Mouse (Mus musculus) lung, embryonic 16.5 days (tissue): ENCODE measurements around the gene 1700123L14Rik. TPM values are rescaled to one million over a fixed set of nuclear protein-coding genes. Genes with fewer than 3 reads are reported as not detected.
"Not testable (repeated sequence)": the region's sequence is repeated elsewhere in the genome, so short reads cannot be mapped to it uniquely, and the experiment has no call there.

Experiments used
- ATAC-seq: fragments of 200-750 bp; cut with Nextera tagmentation; 2 replicates; pipeline ENCODE4 v1.8.0; 2017; ENCODE audit warnings: low read depth, mild to moderate bottlenecking, moderate library complexity
- H3K27ac ChIP-seq: fragments of 300-500 bp; sonication (generic); 2 replicates; pipeline ENCODE4 v1.5.1; 2014; ENCODE audit warnings: mild to moderate bottlenecking, control low read depth, low read length
- H3K27me3 ChIP-seq: fragments of 300-500 bp; sonication (generic); 2 replicates; pipeline ENCODE4 v1.6.1; 2014; ENCODE audit warnings: low read depth, low read length, mixed read lengths; ENCODE audit not compliant: control insufficient read depth, insufficient read depth
- H3K36me3 ChIP-seq: fragments of 300-500 bp; sonication (generic); 2 replicates; pipeline ENCODE4 v1.6.1; 2014; ENCODE audit warnings: low read length; ENCODE audit not compliant: control insufficient read depth, insufficient read depth
- H3K4me1 ChIP-seq: fragments of 300-500 bp; sonication (generic); replicated peaks from 2 replicates; pipeline ENCODE4 v1.6.1; 2014; ENCODE audit warnings: low read length, mixed read lengths; ENCODE audit not compliant: control insufficient read depth, insufficient read depth
- H3K4me2 ChIP-seq: fragments of 300-500 bp; sonication (generic); 2 replicates; pipeline ENCODE4 v1.6.1; 2014; ENCODE audit warnings: low read depth, low read length, control low read depth
- H3K4me3 ChIP-seq: fragments of 300-500 bp; sonication (generic); 2 replicates; pipeline ENCODE4 v1.5.1; 2014; ENCODE audit warnings: mild to moderate bottlenecking, low read length, control low read depth
- H3K9ac ChIP-seq: fragments of 300-500 bp; sonication (generic); 2 replicates; pipeline ENCODE4 v1.6.1; 2014; ENCODE audit warnings: low read length, control low read depth
- H3K9me3 ChIP-seq: fragments of 300-500 bp; sonication (generic); 2 replicates; pipeline ENCODE4 v1.6.1; 2016; ENCODE audit warnings: low read length; ENCODE audit not compliant: control insufficient read depth
- WGBS: fragments of 180-500 bp; shearing (Covaris S2); extraction: QIAGEN DNeasy Blood & Tissue Kit; methylation state at CpG from one replicate; pipeline ENCODE4 v1.1.7; 2014; 5-methylcytosine and 5-hydroxymethylcytosine counted together
- polyA plus RNA-seq: library from polyadenylated mRNA; unstranded; fragments of >200 nt; fragmentation: Nextera tagmentation; extraction: Ambion mirVana; gene quantifications from 2 replicates; pipeline ENCODE4 v1.2.1, GENCODE M21; 2015

Gene 1700123L14Rik
- not detected in 2 replicates for polyA plus RNA-seq

GRCm38 (mm10) chr6:96165818-96166379 is at the start of gene 1700123L14Rik:
Gene 1700123L14Rik, minus strand, starts transcription at chr6:96166243.
- H3K36me3 ChIP-seq = no peaks in the 10 kb centered on the region
- no peak within 1 kb of the TSS for H3K4me3 ChIP-seq
- WGBS = 73% methylated on average over 18 of the region's 18 CpGs
- H3K4me2 ChIP-seq = no peak within 1 kb of the TSS
- H3K4me1 ChIP-seq = no peaks in the 10 kb centered on the region
- no peaks in the 10 kb centered on the region for H3K9me3 ChIP-seq
- no peak for ATAC-seq
- H3K27me3 ChIP-seq = no peaks in the 10 kb centered on the region
- H3K27ac ChIP-seq = no peak within 1 kb of the TSS
- H3K9ac ChIP-seq = no peak within 1 kb of the TSS

GRCm38 (mm10) chr6:96205395-96205794 is 39.4 kb upstream of the 1700123L14Rik start:
- no peaks in the 10 kb centered on the region for H3K4me1 ChIP-seq
- H3K9ac ChIP-seq = no peak overlapping the region
- no peaks in the 10 kb centered on the region for H3K36me3 ChIP-seq
- no peaks in the 10 kb centered on the region for H3K9me3 ChIP-seq
- no peak overlapping the region for H3K4me3 ChIP-seq
- no peaks in the 10 kb centered on the region for H3K27me3 ChIP-seq
- H3K27ac ChIP-seq = no peak overlapping the region
- 98% methylated on average over 2 of the region's 2 CpGs for WGBS
- ATAC-seq = no peak
- H3K4me2 ChIP-seq = no peak overlapping the region

GRCm38 (mm10) chr6:96198991-96199390 is 32.9 kb upstream of the 1700123L14Rik start:
- not testable (repeated sequence) for ATAC-seq, H3K9me3 ChIP-seq, H3K27me3 ChIP-seq, H3K4me1 ChIP-seq, H3K36me3 ChIP-seq, H3K9ac ChIP-seq, H3K4me3 ChIP-seq, H3K27ac ChIP-seq, H3K4me2 ChIP-seq
- 81% methylated on average over 2 of the region's 2 CpGs for WGBS

GRCm38 (mm10) chr6:96186517-96186916 is 20.5 kb upstream of the 1700123L14Rik start:
- Histone ChIP-seq H3K27ac (no peak overlapping the region), H3K36me3 (no peaks in the 10 kb centered on the region), H3K9me3 (no peaks in the 10 kb centered on the region), H3K27me3 (no peaks in the 10 kb centered on the region), H3K9ac (no peak overlapping the region), H3K4me3 (no peak overlapping the region), H3K4me2 (no peak overlapping the region), H3K4me1 (no peaks in the 10 kb centered on the region)
- no peak for ATAC-seq
- WGBS = 68% methylated on average over 2 of the region's 2 CpGs

GRCm38 (mm10) chr6:96183392-96183791 is 17.3 kb upstream of the 1700123L14Rik start:
- ATAC-seq = no peak
- H3K9me3 ChIP-seq = no peaks in the 10 kb centered on the region
- no peak overlapping the region for H3K9ac ChIP-seq
- no peaks in the 10 kb centered on the region for H3K4me1 ChIP-seq
- no peaks in the 10 kb centered on the region for H3K36me3 ChIP-seq
- H3K4me2 ChIP-seq = no peak overlapping the region
- no peaks in the 10 kb centered on the region for H3K27me3 ChIP-seq
- H3K27ac ChIP-seq = no peak overlapping the region
- 65% methylated on average over 4 of the region's 4 CpGs for WGBS
- H3K4me3 ChIP-seq = no peak overlapping the region

GRCm38 (mm10) chr6:96178530-96178929 is 12.5 kb upstream of the 1700123L14Rik start:
- Histone ChIP-seq H3K27me3 (no peaks in the 10 kb centered on the region), H3K9ac (no peak overlapping the region), H3K4me2 (no peak overlapping the region), H3K36me3 (no peaks in the 10 kb centered on the region), H3K27ac (no peak overlapping the region), H3K4me1 (no peaks in the 10 kb centered on the region), H3K9me3 (no peaks in the 10 kb centered on the region), H3K4me3 (no peak overlapping the region)
- ATAC-seq = no peak

- no peaks in the 10 kb centered on the region for H3K36me3 ChIP-seq
- no peaks in the 10 kb centered on the region for H3K9me3 ChIP-seq
- no peaks in the 10 kb centered on the region for H3K27me3 ChIP-seq
- H3K27ac ChIP-seq = no peak overlapping the region
- no peak overlapping the region for H3K9ac ChIP-seq
- no peak overlapping the region for H3K4me3 ChIP-seq
- H3K4me1 ChIP-seq = no peaks in the 10 kb centered on the region
- WGBS = 66% methylated on average over 3 of the region's 3 CpGs
- H3K4me2 ChIP-seq = no peak overlapping the region
- no peak for ATAC-seq
Observed at GRCm38 (mm10) chr6:96173681-96174080, 7.6 kb upstream of the 1700123L14Rik start.

- H3K4me1 ChIP-seq = no peaks in the 10 kb centered on the region
- no peaks in the 10 kb centered on the region for H3K9me3 ChIP-seq
- no peak overlapping the region for H3K4me2 ChIP-seq
- no peak for ATAC-seq
- H3K36me3 ChIP-seq = no peaks in the 10 kb centered on the region
- H3K27ac ChIP-seq = no peak overlapping the region
- H3K27me3 ChIP-seq = no peaks in the 10 kb centered on the region
- no peak overlapping the region for H3K4me3 ChIP-seq
- no peak overlapping the region for H3K9ac ChIP-seq
Observed at GRCm38 (mm10) chr6:96167031-96167430, 988 bp upstream of the 1700123L14Rik start.

- no peaks in the 10 kb centered on the region for H3K36me3 ChIP-seq
- H3K4me3 ChIP-seq = no peak overlapping the region
- no peak for ATAC-seq
- no peaks in the 10 kb centered on the region for H3K9me3 ChIP-seq
- H3K4me1 ChIP-seq = no peaks in the 10 kb centered on the region
- H3K4me2 ChIP-seq = no peak overlapping the region
- 79% methylated on average over 13 of the region's 13 CpGs for WGBS
- no peak overlapping the region for H3K27ac ChIP-seq
- H3K9ac ChIP-seq = no peak overlapping the region
- H3K27me3 ChIP-seq = no peaks in the 10 kb centered on the region
Observed at GRCm38 (mm10) chr6:96165403-96165802, 640 bp downstream of the 1700123L14Rik start.

GRCm38 (mm10) chr6:96143326-96143725 is 22.7 kb downstream of the 1700123L14Rik start:
- WGBS = 79% methylated on average over 1 of the region's 1 CpGs
- H3K27ac ChIP-seq = no peak overlapping the region

More at GRCm38 (mm10) chr6:96143326-96143725, 22.7 kb downstream of the 1700123L14Rik start:
- Histone ChIP-seq H3K36me3 (no peaks in the 10 kb centered on the region), H3K27me3 (no peaks in the 10 kb centered on the region), H3K9me3 (no peaks in the 10 kb centered on the region), H3K4me1 (no peaks in the 10 kb centered on the region), H3K9ac (no peak overlapping the region), H3K4me2 (no peak overlapping the region), H3K4me3 (no peak overlapping the region)
- no peak for ATAC-seq
